Mouse (Mus musculus): ENCODE measurements around the gene Naga. TPM values are rescaled to one million over a fixed set of nuclear protein-coding genes. Genes with fewer than 3 reads are reported as not detected.

Gene Naga
- polyA plus RNA-seq, 2 experiments, result 59.3 to 101 TPM

DNA sequence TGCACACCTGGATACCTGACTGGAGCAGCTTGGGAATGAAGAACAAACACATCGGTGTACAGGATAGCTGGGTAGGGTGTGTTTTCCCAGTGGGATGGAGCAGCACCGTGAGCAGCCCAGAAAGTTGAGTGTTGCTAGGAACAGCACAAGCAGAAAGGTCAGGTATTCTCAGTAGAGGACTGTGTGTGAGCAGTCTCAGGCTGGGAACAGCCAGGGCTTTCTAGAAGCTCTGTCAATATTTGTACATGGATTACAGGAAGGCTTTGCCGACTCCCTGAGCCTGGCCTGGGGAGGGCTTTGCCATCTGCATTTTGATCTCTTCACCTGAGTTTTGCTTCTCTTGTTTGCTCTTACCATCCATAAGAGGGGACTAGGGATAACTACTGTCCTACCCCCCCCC is 31.6 kb downstream of the Naga start:
- Histone ChIP-seq H3K4me3 (replicated peaks; ENCODE audit: low read length) (no peak overlapping the region), H3K27ac (replicated peaks; ENCODE audit: low read depth, low read length) (no peak overlapping the region), H3K4me2 (replicated peaks; ENCODE audit: low read depth, low read length, severe bottlenecking) (no peak overlapping the region), H3K9ac (ENCODE audit: low read depth, low read length, severe bottlenecking) (no peak overlapping the region), H3K36me3 (ENCODE audit: control insufficient read depth, insufficient read depth, low read length) (no peaks in the 10 kb centered on the region), H3K9me3 (ENCODE audit: control insufficient read depth, low read length) (no peaks in the 10 kb centered on the region), H3K27me3 (ENCODE audit: control insufficient read depth, insufficient read depth, low read length) (no peaks in the 10 kb centered on the region), H3K4me1 (ENCODE audit: control insufficient read depth, insufficient read depth, low read length) (no peaks in the 10 kb centered on the region)
- 73% methylated on average over 3 of the region's 3 CpGs for WGBS
- no peak for TF ChIP-seq POLR2A (IDR thresholded peaks at IDR 0.05; ENCODE audit: borderline replicate concordance, extremely low read depth, insufficient read depth, insufficient read length)
- ATAC-seq (ENCODE audit: low FRiP score, low read depth) (no peak), DNase-seq (ENCODE audit: low spot score) (no peak)

- DNase-seq (ENCODE audit: low spot score), result no peak
- H3K4me1 ChIP-seq (ENCODE audit: control insufficient read depth, insufficient read depth, low read length), result peaks cover 3% of the 10 kb centered on the region; the same call in 1 of the 2 replicates
- H3K27me3 ChIP-seq (ENCODE audit: control insufficient read depth, insufficient read depth, low read length), result no peaks in the 10 kb centered on the region
- ATAC-seq (ENCODE audit: low FRiP score, low read depth), result no peak
- no peak within 1 kb of the TSS for H3K9ac ChIP-seq (ENCODE audit: low read depth, low read length, severe bottlenecking)
- H3K4me3 ChIP-seq (replicated peaks; ENCODE audit: low read length), result no peak within 1 kb of the TSS
- no peak within 1 kb of the TSS for H3K27ac ChIP-seq (replicated peaks; ENCODE audit: low read depth, low read length)
- H3K9me3 ChIP-seq (ENCODE audit: control insufficient read depth, low read length), result no peaks in the 10 kb centered on the region
- WGBS, result 56% methylated on average over 39 of the region's 39 CpGs
- H3K4me2 ChIP-seq (replicated peaks; ENCODE audit: low read depth, low read length, severe bottlenecking), result 0 out of 2 replicates have a peak within 1 kb of the TSS, but pooled peaks have one; percentile 0
- no peaks in the 10 kb centered on the region for H3K36me3 ChIP-seq (ENCODE audit: control insufficient read depth, insufficient read depth, low read length)
- TF ChIP-seq POLR2A (IDR thresholded peaks at IDR 0.05; ENCODE audit: borderline replicate concordance, extremely low read depth, insufficient read depth, insufficient read length), result no peak
These were observed 39.8 kb downstream of the Naga start, which contains the start of gene Wbp2nl for GRCm38 (mm10) chr15:82298764-82299561. TSS of gene Wbp2nl (plus strand) at chr15:82298954.

DNA sequence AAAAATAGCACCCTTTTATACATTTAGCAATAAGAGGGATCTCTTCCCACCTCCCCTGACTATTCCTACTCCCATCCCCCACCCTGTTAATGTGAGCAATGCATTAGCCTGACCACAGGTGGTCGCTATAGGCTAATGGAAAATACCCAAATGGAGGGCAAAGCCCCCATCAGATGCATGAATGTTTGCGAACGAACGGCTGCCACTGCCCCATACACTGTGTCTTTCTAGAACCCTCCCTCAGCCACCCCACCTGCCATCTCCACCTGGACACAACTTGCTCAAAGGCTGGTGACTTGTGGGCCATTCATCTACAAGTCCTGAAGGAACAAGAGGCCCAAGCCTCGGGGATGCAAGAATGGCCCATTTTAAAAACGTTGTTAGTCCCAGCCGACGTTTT is 44.7 kb downstream of the Naga start:
- WGBS, result 50% methylated on average over 8 of the region's 8 CpGs
- no peak for DNase-seq (ENCODE audit: low spot score)
- Histone ChIP-seq H3K9ac (ENCODE audit: low read depth, low read length, severe bottlenecking) (no peak overlapping the region), H3K4me1 (ENCODE audit: control insufficient read depth, insufficient read depth, low read length) (peaks cover 10% of the 10 kb centered on the region; the same call in 1 of the 2 replicates), H3K4me3 (replicated peaks; ENCODE audit: low read length) (no peak overlapping the region), H3K27me3 (ENCODE audit: control insufficient read depth, insufficient read depth, low read length) (no peaks in the 10 kb centered on the region), H3K36me3 (ENCODE audit: control insufficient read depth, insufficient read depth, low read length) (peaks cover 16% of the 10 kb centered on the region), H3K9me3 (ENCODE audit: control insufficient read depth, low read length) (no peaks in the 10 kb centered on the region), H3K4me2 (replicated peaks; ENCODE audit: low read depth, low read length, severe bottlenecking) (no peak overlapping the region), H3K27ac (replicated peaks; ENCODE audit: low read depth, low read length) (no peak overlapping the region)
- no peak for TF ChIP-seq POLR2A (IDR thresholded peaks at IDR 0.05; ENCODE audit: borderline replicate concordance, extremely low read depth, insufficient read depth, insufficient read length)
- no peak for ATAC-seq (ENCODE audit: low FRiP score, low read depth)

GRCm38 (mm10) chr15:82293271-82293711 is 45.4 kb downstream of the Naga start:
- H3K4me1 ChIP-seq (ENCODE audit: control insufficient read depth, insufficient read depth, low read length), result peaks cover 10% of the 10 kb centered on the region; the same call in 1 of the 2 replicates
- WGBS, result 21% methylated on average over 7 of the region's 7 CpGs
- DNase-seq (ENCODE audit: low spot score), result peak; percentile 20

DNA sequence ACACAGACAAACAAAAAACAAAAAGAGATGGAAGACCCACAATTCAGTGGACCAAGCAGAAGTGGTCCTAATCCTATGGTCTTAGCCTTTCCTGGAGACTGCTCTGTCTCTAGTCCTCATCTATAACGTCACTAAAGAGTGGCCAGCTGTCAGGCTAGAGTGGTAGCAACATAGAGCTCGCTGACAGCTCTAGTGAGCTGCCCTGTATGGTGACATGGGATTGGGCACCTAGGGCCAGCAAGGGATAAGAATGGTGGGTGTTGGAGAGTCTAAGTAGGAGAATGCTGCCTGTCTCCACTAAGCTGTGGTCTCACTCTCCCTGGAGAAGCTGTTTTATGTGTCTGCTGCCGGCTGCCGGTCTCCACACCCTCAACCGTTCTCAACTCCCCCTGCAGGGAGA is 45.9 kb downstream of the Naga start:
- peaks cover 24% of the 10 kb centered on the region for H3K36me3 ChIP-seq (ENCODE audit: control insufficient read depth, insufficient read depth, low read length)
- H3K4me2 ChIP-seq (replicated peaks; ENCODE audit: low read depth, low read length, severe bottlenecking), result peak overlapping the region; percentile 29
- ATAC-seq (ENCODE audit: low FRiP score, low read depth), result no peak
- DNase-seq (ENCODE audit: low spot score), result no peak
- H3K4me3 ChIP-seq (replicated peaks; ENCODE audit: low read length), result no peak overlapping the region
- WGBS, result 24% methylated on average over 5 of the region's 5 CpGs
- peaks cover 10% of the 10 kb centered on the region; the same call in 1 of the 2 replicates for H3K4me1 ChIP-seq (ENCODE audit: control insufficient read depth, insufficient read depth, low read length)
- no peak for TF ChIP-seq POLR2A (IDR thresholded peaks at IDR 0.05; ENCODE audit: borderline replicate concordance, extremely low read depth, insufficient read depth, insufficient read length)
- H3K9ac ChIP-seq (ENCODE audit: low read depth, low read length, severe bottlenecking), result no peak overlapping the region
- no peaks in the 10 kb centered on the region for H3K27me3 ChIP-seq (ENCODE audit: control insufficient read depth, insufficient read depth, low read length)
- no peak overlapping the region for H3K27ac ChIP-seq (replicated peaks; ENCODE audit: low read depth, low read length)
- no peaks in the 10 kb centered on the region for H3K9me3 ChIP-seq (ENCODE audit: control insufficient read depth, low read length)

More at GRCm38 (mm10) chr15:82293271-82293711, 45.4 kb downstream of the Naga start:
- Histone ChIP-seq H3K27me3 (ENCODE audit: control insufficient read depth, insufficient read depth, low read length) (no peaks in the 10 kb centered on the region), H3K4me2 (replicated peaks; ENCODE audit: low read depth, low read length, severe bottlenecking) (peak overlapping the region; percentile 29), H3K4me3 (replicated peaks; ENCODE audit: low read length) (no peak overlapping the region), H3K36me3 (ENCODE audit: control insufficient read depth, insufficient read depth, low read length) (peaks cover 23% of the 10 kb centered on the region), H3K27ac (replicated peaks; ENCODE audit: low read depth, low read length) (no peak overlapping the region), H3K9me3 (ENCODE audit: control insufficient read depth, low read length) (no peaks in the 10 kb centered on the region), H3K9ac (ENCODE audit: low read depth, low read length, severe bottlenecking) (no peak overlapping the region)
- TF ChIP-seq POLR2A (IDR thresholded peaks at IDR 0.05; ENCODE audit: borderline replicate concordance, extremely low read depth, insufficient read depth, insufficient read length), result no peak
- ATAC-seq (ENCODE audit: low FRiP score, low read depth), result 0 out of 2 replicates have a peak, but pooled peaks have one; percentile 44

Measured in limb, embryonic 14.5 days (tissue).